In genomic region chrX:107812120-107812519, GRCm38 (mm10) we compare ENCODE assay signal across 47 mouse cellular contexts. TPM values are rescaled to one million over a fixed set of nuclear protein-coding genes. Genes with fewer than 3 reads are reported as not detected.
"Had no signal": no experiment of that assay in that cellular context is flagged by ENCODE, and none has a peak within 500 bp of the region (broad histone marks: within the 10 kb centered on the region; RNA-seq: fewer than 3 reads in every experiment).

No protein-coding gene starts in this region.

- H3K4me3 ChIP-seq: heart, embryonic 10.5 days; heart, embryonic 12.5 days; heart, embryonic 13.5 days; heart, embryonic 15.5 days; hindbrain, embryonic 10.5 days; hindbrain, embryonic 12.5 days; hindbrain, embryonic 13.5 days; hindbrain, embryonic 15.5 days; intestine, embryonic 15.5 days; layer of hippocampus, adult 2 months; left cerebral cortex, adult 2 months had no signal

- DNase-seq: heart, postnatal 10 days; heart, postnatal 14 days; heart, postnatal 36 days; heart, postnatal 4 days; kidney, adult 11 months; kidney, adult 18-20 months; kidney, adult 2 months; kidney, adult 8-10 months; kidney, adult 9 months; kidney, postnatal 10 days; kidney, postnatal 14 days; kidney, postnatal 25 days; kidney, postnatal 36 days; kidney, postnatal 4 days; layer of hippocampus, adult 9-11 months; layer of hippocampus, postnatal 36 days had no signal

- H3K36me3 ChIP-seq: heart, embryonic 10.5 days; heart, embryonic 12.5 days; heart, embryonic 15.5 days; hindbrain, embryonic 10.5 days; hindbrain, embryonic 12.5 days; hindbrain, embryonic 13.5 days; hindbrain, embryonic 15.5 days; intestine, embryonic 15.5 days had no signal

- ATAC-seq: hindbrain, embryonic 16.5 days; hindbrain, postnatal 0 days; inflammation-experienced regulatory T-cells, adult 6 months; intestine, embryonic 15.5 days; intestine, embryonic 16.5 days; intestine, postnatal 0 days had no signal

- H3K27ac ChIP-seq: heart, embryonic 10.5 days; heart, embryonic 13.5 days; heart, embryonic 15.5 days; hindbrain, embryonic 10.5 days; hindbrain, embryonic 12.5 days; hindbrain, embryonic 13.5 days; hindbrain, embryonic 14.5 days; hindbrain, embryonic 15.5 days; hindbrain, postnatal 0 days; intestine, embryonic 15.5 days; kidney, postnatal 0 days; layer of hippocampus, adult 2 months; left cerebral cortex, adult 2 months had no signal

- H3K4me2 ChIP-seq: heart, embryonic 11.5 days; heart, embryonic 12.5 days; heart, embryonic 13.5 days; heart, embryonic 15.5 days; hindbrain, embryonic 12.5 days; hindbrain, embryonic 13.5 days; hindbrain, embryonic 14.5 days; hindbrain, embryonic 15.5 days; intestine, embryonic 15.5 days had no signal

- H3K9ac ChIP-seq: heart, embryonic 12.5 days; heart, embryonic 13.5 days; heart, embryonic 15.5 days; hindbrain, embryonic 12.5 days; hindbrain, embryonic 13.5 days; hindbrain, embryonic 14.5 days; hindbrain, embryonic 15.5 days; intestine, embryonic 15.5 days had no signal

- H3K9me3 ChIP-seq: heart, embryonic 10.5 days; heart, embryonic 12.5 days; heart, embryonic 13.5 days; heart, embryonic 15.5 days; hindbrain, embryonic 10.5 days; hindbrain, embryonic 12.5 days; hindbrain, embryonic 13.5 days; hindbrain, embryonic 15.5 days; intestine, embryonic 15.5 days had no signal

- H3K4me1 ChIP-seq: heart, embryonic 10.5 days; heart, embryonic 12.5 days; heart, embryonic 15.5 days; hindbrain, embryonic 10.5 days; hindbrain, embryonic 12.5 days; hindbrain, embryonic 15.5 days; intestine, embryonic 15.5 days had no signal

- H3K27me3 ChIP-seq: heart, embryonic 12.5 days; heart, embryonic 13.5 days; heart, embryonic 15.5 days; hindbrain, embryonic 12.5 days; hindbrain, embryonic 13.5 days; hindbrain, embryonic 15.5 days; intestine, embryonic 15.5 days had no signal

RNA-seq across cellular contexts. Expression of gene Tent5d, which starts 19.7 kb away (rescaled TPM):
- total RNA-seq: heart, postnatal 10 days; heart, postnatal 14 days; heart, postnatal 25 days; heart, postnatal 36 days; heart, postnatal 4 days; hematopoietic stem cell, adult 5-6 weeks; layer of hippocampus, adult 18-20 months; layer of hippocampus, adult 2 months; layer of hippocampus, adult 8-10 months; layer of hippocampus, postnatal 10 days; layer of hippocampus, postnatal 14 days; layer of hippocampus, postnatal 25 days; layer of hippocampus, postnatal 36 days; left cerebral cortex, adult 18-20 months; left cerebral cortex, adult 2 months; left cerebral cortex, adult 8-10 months had no signal
- polyA plus RNA-seq: hindbrain, embryonic 10.5 days; hindbrain, embryonic 12.5 days; hindbrain, embryonic 13.5 days; hindbrain, embryonic 15.5 days; hindbrain, embryonic 16.5 days; hindbrain, postnatal 0 days; inflammation-experienced regulatory T-cells, adult 6 months; intestine, embryonic 14.5 days; intestine, embryonic 15.5 days; intestine, embryonic 16.5 days; intestine, postnatal 0 days; kidney, adult 2 months; kidney, embryonic 16.5 days; large intestine, adult 2 months had no signal
